Mouse (Mus musculus): Measurements from ENCODE around the gene Syt6. TPM values are rescaled to one million over a fixed set of nuclear protein-coding genes. Genes with fewer than 3 reads are reported as not detected.

Gene Syt6
- polyA plus RNA-seq, 1 experiment from 2014 or later = 23.5 TPM

DNA sequence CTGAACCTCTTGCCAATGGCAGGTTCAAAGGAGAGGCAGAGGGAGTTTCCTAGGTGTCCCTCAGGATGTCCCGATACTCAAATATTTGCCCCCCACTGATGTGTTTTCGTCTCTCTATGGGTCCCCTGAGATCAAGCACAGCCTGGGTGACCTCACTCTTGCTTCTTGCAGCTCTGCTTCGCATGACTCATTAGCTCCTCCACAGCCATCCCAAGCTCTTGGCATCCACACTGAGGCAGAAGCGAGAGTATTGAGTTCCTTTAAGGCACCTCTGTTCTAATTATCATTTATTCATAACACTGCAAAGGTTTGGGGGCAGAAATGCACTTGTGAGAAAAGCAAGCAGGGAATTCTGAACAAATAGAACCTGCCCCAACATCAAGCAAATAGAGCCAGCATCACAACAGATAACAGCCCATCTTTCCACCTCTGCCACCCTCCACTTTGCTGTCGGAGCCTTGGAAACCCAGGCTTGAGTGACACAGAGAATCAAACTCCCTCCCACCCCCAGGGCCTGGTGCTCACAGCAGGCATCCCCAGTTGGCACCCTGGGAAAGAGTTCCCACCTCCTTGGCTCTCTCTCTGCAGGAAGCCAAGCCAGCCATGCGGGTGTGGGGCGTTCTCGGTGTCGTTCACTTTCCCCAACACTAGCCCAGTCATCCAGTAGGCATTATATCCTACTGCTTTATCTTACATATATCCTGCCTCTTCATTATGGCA lies 37.8 kb downstream of the Syt6 start:
- Histone ChIP-seq H3K9ac (replicated peaks; ENCODE audit: low read depth, low read length) (no peak overlapping the region), H3K9me3 (ENCODE audit: control insufficient read depth, low read length) (no peaks in the 10 kb centered on the region), H3K27me3 (replicated peaks; ENCODE audit: control insufficient read depth, insufficient read depth, low read length) (no peaks in the 10 kb centered on the region), H3K4me3 (replicated peaks; ENCODE audit: low read length) (no peak overlapping the region), H3K36me3 (ENCODE audit: control insufficient read depth, insufficient read depth) (no peaks in the 10 kb centered on the region), H3K4me2 (ENCODE audit: low read length) (no peak overlapping the region), H3K4me1 (replicated peaks; ENCODE audit: control insufficient read depth, insufficient read depth, low read length) (0 out of 2 replicates have a peak, but pooled peaks cover 3% of the 10 kb centered on the region), H3K27ac (ENCODE audit: low read length) (no peak overlapping the region)
- no peak for ATAC-seq
- 73% methylated on average over 9 of the region's 9 CpGs for WGBS

DNA sequence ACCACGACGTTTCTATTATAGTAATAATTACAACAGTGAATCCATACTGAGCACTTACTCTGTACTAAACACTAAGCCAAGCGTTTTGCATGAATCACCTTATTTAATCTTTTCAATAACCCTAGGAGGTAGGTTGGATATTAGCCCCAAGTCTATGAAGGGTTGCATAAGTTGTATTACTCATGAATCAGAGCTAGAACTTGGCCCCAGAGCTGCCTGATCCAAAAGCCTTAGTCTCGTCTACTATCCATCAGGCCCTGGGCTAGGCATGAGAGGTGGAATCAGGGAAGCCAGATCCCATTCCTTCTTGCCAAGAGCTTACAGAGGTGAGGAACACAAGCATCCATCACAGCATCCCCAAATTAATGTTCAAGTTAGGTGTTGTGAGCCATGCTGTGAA lies 40.6 kb downstream of the Syt6 start:
- 69% methylated on average over 4 of the region's 4 CpGs for WGBS
- no peaks in the 10 kb centered on the region for H3K27me3 ChIP-seq (replicated peaks; ENCODE audit: control insufficient read depth, insufficient read depth, low read length)

DNA sequence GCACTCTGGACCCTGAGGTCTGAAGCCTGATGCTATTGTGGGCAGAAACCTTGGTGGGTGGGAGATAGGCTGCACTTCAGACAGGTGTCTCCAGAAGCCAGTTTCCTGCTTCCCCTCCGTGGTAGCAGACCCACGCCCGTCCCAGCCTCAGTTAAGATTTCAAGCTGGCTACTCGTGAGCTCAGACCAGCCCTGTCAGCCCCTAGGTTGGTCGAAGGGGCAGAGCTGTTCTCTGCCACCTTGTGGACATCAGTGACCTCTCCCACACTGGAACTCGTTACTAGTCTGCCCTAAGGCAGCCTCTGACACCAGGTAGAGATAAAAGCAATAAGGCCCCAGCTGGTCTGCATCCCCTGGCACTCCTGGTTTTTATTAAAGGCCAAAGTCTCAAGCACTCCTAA lies 42.0 kb downstream of the Syt6 start:
- no peak overlapping the region for H3K27ac ChIP-seq (ENCODE audit: low read length)
- H3K4me2 ChIP-seq (ENCODE audit: low read length) = no peak overlapping the region
- no peaks in the 10 kb centered on the region for H3K9me3 ChIP-seq (ENCODE audit: control insufficient read depth, low read length)
- no peaks in the 10 kb centered on the region for H3K36me3 ChIP-seq (ENCODE audit: control insufficient read depth, insufficient read depth)
- H3K4me3 ChIP-seq (replicated peaks; ENCODE audit: low read length) = no peak overlapping the region
- no peaks in the 10 kb centered on the region for H3K27me3 ChIP-seq (replicated peaks; ENCODE audit: control insufficient read depth, insufficient read depth, low read length)
- 41% methylated on average over 6 of the region's 6 CpGs for WGBS
- 0 out of 2 replicates have a peak, but pooled peaks cover 3% of the 10 kb centered on the region for H3K4me1 ChIP-seq (replicated peaks; ENCODE audit: control insufficient read depth, insufficient read depth, low read length)
- H3K9ac ChIP-seq (replicated peaks; ENCODE audit: low read depth, low read length) = no peak overlapping the region
- no peak for ATAC-seq

More for the DNA sequence above, 40.6 kb downstream of the Syt6 start:
- Histone ChIP-seq H3K4me2 (ENCODE audit: low read length) (no peak overlapping the region), H3K36me3 (ENCODE audit: control insufficient read depth, insufficient read depth) (no peaks in the 10 kb centered on the region), H3K4me3 (replicated peaks; ENCODE audit: low read length) (no peak overlapping the region), H3K27ac (ENCODE audit: low read length) (no peak overlapping the region), H3K9me3 (ENCODE audit: control insufficient read depth, low read length) (no peaks in the 10 kb centered on the region), H3K9ac (replicated peaks; ENCODE audit: low read depth, low read length) (no peak overlapping the region), H3K4me1 (replicated peaks; ENCODE audit: control insufficient read depth, insufficient read depth, low read length) (0 out of 2 replicates have a peak, but pooled peaks cover 3% of the 10 kb centered on the region)
- ATAC-seq = no peak

DNA sequence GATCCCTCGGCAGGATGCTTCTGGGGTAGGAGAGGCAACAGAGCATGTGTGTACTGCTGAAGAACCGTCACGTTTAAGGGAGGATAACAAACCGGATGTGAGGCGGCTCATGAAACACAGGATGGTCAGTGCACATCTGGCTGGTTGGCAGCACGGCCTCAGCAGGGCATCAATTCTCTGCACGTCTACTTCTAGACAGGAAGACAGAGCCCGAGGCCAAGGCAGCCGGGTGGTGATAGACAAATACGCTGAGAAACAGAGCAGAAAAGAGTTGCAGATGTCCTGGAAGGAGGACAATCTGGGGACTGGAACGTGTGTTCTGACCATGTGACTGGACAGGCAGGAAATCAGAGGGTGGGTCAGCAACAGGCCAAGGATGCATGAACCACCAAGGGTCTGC lies 45.1 kb downstream of the Syt6 start:
- Histone ChIP-seq H3K4me1 (replicated peaks; ENCODE audit: control insufficient read depth, insufficient read depth, low read length) (peaks cover 11% of the 10 kb centered on the region), H3K9ac (replicated peaks; ENCODE audit: low read depth, low read length) (no peak overlapping the region), H3K9me3 (ENCODE audit: control insufficient read depth, low read length) (no peaks in the 10 kb centered on the region), H3K27me3 (replicated peaks; ENCODE audit: control insufficient read depth, insufficient read depth, low read length) (no peaks in the 10 kb centered on the region), H3K36me3 (ENCODE audit: control insufficient read depth, insufficient read depth) (no peaks in the 10 kb centered on the region), H3K27ac (ENCODE audit: low read length) (no peak overlapping the region), H3K4me3 (replicated peaks; ENCODE audit: low read length) (no peak overlapping the region), H3K4me2 (ENCODE audit: low read length) (no peak overlapping the region)
- 83% methylated on average over 11 of the region's 11 CpGs for WGBS
- ATAC-seq = no peak

DNA sequence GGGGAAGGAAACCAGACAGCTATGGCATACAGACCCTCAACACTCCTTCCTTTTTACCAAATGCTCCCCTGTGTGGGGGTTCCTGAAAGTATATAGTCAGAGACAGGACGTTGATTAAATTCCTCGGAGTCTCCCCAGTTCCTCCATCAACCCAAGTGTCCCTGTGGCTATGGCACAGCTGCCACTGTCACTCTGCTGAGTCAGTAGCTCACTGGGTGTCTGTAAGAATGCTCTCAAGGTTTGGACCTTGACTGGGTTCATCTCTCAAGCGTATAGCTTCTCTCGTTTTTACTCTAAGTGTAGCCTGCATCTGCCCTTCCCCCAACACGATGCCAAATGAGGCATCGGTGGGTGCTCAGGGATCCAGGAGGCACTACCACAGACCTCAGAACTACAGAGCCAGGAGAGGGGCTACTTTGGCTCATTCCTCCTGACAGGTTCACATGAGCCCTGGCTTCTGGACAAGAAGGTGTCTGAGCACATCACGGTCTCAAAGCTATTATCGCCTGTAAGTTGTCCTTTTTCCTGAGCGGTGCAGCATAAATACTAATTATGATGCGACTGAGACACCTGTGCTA lies 49.0 kb downstream of the Syt6 start:
- Histone ChIP-seq H3K4me1 (replicated peaks; ENCODE audit: control insufficient read depth, insufficient read depth, low read length) (peaks cover 11% of the 10 kb centered on the region), H3K27ac (ENCODE audit: low read length) (no peak overlapping the region), H3K9me3 (ENCODE audit: control insufficient read depth, low read length) (no peaks in the 10 kb centered on the region), H3K36me3 (ENCODE audit: control insufficient read depth, insufficient read depth) (no peaks in the 10 kb centered on the region), H3K27me3 (replicated peaks; ENCODE audit: control insufficient read depth, insufficient read depth, low read length) (no peaks in the 10 kb centered on the region), H3K4me2 (ENCODE audit: low read length) (no peak overlapping the region), H3K4me3 (replicated peaks; ENCODE audit: low read length) (no peak overlapping the region), H3K9ac (replicated peaks; ENCODE audit: low read depth, low read length) (no peak overlapping the region)
- WGBS = 79% methylated on average over 10 of the region's 10 CpGs
- ATAC-seq = no peak

DNA sequence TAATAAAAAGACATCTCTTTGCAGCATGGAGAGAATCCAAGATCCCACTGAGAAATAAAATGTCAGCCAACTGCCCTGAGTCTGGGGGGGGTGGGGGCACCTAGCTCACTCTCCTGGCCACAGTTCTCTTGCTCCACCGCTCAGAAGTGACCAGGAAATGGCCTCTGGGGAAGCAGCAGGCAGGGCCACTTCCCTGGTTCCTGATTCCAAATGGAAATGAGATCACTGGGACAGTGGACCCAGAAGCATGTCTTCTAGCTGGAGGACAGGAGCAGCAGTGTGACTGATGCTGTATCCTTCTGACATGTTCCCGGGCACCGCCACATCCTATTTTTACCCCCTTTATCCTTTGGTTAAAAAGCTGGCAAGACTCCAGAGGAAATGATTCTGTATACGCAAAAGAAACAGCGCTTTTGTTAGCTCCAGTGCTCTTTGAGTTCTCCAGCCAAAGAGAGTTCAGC lies 49.6 kb downstream of the Syt6 start:
- peak; percentile 38; the same call in 1 of the 2 replicates for ATAC-seq
- no peak overlapping the region for H3K27ac ChIP-seq (ENCODE audit: low read length)
- no peaks in the 10 kb centered on the region for H3K9me3 ChIP-seq (ENCODE audit: control insufficient read depth, low read length)
- H3K27me3 ChIP-seq (replicated peaks; ENCODE audit: control insufficient read depth, insufficient read depth, low read length) = no peaks in the 10 kb centered on the region
- H3K36me3 ChIP-seq (ENCODE audit: control insufficient read depth, insufficient read depth) = no peaks in the 10 kb centered on the region
- no peak overlapping the region for H3K4me2 ChIP-seq (ENCODE audit: low read length)
- 20% methylated on average over 5 of the region's 5 CpGs for WGBS
- H3K9ac ChIP-seq (replicated peaks; ENCODE audit: low read depth, low read length) = no peak overlapping the region
- peaks cover 11% of the 10 kb centered on the region for H3K4me1 ChIP-seq (replicated peaks; ENCODE audit: control insufficient read depth, insufficient read depth, low read length)
- no peak overlapping the region for H3K4me3 ChIP-seq (replicated peaks; ENCODE audit: low read length)

DNA sequence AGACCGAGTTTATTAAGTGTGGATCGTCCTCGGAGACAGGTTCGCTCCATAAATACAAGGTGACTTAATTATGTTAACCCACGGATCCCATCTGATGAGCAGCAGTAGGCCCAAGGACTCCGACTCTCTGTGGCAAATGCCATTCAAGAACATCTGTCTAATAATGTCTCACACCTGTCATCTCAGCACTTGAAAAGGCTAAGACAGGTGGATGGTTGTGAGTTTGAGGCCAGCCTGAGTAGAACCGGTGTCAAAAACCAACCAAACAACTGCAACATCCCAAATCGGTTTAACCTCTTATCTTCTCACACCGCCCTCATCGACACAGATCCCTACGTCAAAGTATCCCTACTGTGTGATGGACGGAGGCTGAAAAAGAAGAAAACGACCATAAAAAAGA lies 50.1 kb downstream of the Syt6 start:
- H3K27me3 ChIP-seq (replicated peaks; ENCODE audit: control insufficient read depth, insufficient read depth, low read length) = no peaks in the 10 kb centered on the region
- no peak overlapping the region for H3K27ac ChIP-seq (ENCODE audit: low read length)
- H3K9ac ChIP-seq (replicated peaks; ENCODE audit: low read depth, low read length) = no peak overlapping the region
- no peak for ATAC-seq
- H3K4me2 ChIP-seq (ENCODE audit: low read length) = no peak overlapping the region
- H3K4me1 ChIP-seq (replicated peaks; ENCODE audit: control insufficient read depth, insufficient read depth, low read length) = peaks cover 11% of the 10 kb centered on the region
- no peaks in the 10 kb centered on the region for H3K36me3 ChIP-seq (ENCODE audit: control insufficient read depth, insufficient read depth)
- 75% methylated on average over 13 of the region's 13 CpGs for WGBS
- no peak overlapping the region for H3K4me3 ChIP-seq (replicated peaks; ENCODE audit: low read length)
- H3K9me3 ChIP-seq (ENCODE audit: control insufficient read depth, low read length) = no peaks in the 10 kb centered on the region

DNA sequence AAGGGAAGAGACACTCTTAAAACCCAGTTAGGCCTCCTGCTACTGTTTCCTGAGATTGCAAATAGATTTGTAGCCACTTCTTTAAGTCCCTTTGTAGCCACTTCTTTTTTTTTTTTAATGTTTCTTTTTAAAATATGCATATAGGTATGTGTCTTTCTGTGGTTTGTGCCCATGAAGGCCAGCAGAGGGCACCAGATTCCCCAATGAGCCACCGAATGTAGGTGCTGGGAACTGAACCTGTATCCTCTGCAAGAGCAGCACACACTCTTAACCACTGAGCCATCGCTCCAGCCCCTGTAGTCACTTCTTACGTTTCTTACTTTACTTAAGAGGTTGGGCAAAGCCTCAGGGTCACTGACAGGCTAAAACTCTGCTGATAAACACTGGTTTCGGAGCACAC lies 51.5 kb downstream of the Syt6 start:
- Histone ChIP-seq H3K4me1 (replicated peaks; ENCODE audit: control insufficient read depth, insufficient read depth, low read length) (peaks cover 11% of the 10 kb centered on the region), H3K4me2 (ENCODE audit: low read length) (no peak overlapping the region), H3K9me3 (ENCODE audit: control insufficient read depth, low read length) (no peaks in the 10 kb centered on the region), H3K36me3 (ENCODE audit: control insufficient read depth, insufficient read depth) (no peaks in the 10 kb centered on the region), H3K9ac (replicated peaks; ENCODE audit: low read depth, low read length) (no peak overlapping the region), H3K4me3 (replicated peaks; ENCODE audit: low read length) (no peak overlapping the region), H3K27ac (ENCODE audit: low read length) (no peak overlapping the region), H3K27me3 (replicated peaks; ENCODE audit: control insufficient read depth, insufficient read depth, low read length) (no peaks in the 10 kb centered on the region)
- WGBS = 96% methylated on average over 4 of the region's 4 CpGs
- ATAC-seq = no peak

DNA sequence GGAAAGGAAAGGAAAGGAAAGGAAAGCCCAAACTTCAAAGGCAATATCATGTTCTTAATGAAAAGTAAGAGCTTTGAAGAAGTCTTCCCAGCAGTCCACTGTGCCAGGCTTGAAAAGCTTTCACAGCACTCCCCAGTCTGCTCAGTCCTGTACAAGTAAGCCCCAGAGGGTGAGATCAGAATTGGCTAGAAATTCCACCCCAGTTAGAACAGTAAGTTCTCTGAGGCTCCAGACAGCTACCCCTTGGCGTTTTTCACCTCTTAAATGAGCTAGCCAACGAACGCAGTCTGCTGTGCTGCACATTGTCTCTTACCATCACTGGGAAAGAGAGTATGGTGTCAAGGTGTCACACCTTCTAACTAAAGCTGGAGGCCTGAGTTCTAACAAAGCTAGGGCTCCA lies 52.6 kb downstream of the Syt6 start:
- peaks cover 11% of the 10 kb centered on the region for H3K4me1 ChIP-seq (replicated peaks; ENCODE audit: control insufficient read depth, insufficient read depth, low read length)
- H3K4me2 ChIP-seq (ENCODE audit: low read length) = no peak overlapping the region
- no peaks in the 10 kb centered on the region for H3K36me3 ChIP-seq (ENCODE audit: control insufficient read depth, insufficient read depth)
- H3K9me3 ChIP-seq (ENCODE audit: control insufficient read depth, low read length) = no peaks in the 10 kb centered on the region
- H3K27ac ChIP-seq (ENCODE audit: low read length) = no peak overlapping the region
- H3K27me3 ChIP-seq (replicated peaks; ENCODE audit: control insufficient read depth, insufficient read depth, low read length) = no peaks in the 10 kb centered on the region
- no peak for ATAC-seq
- no peak overlapping the region for H3K9ac ChIP-seq (replicated peaks; ENCODE audit: low read depth, low read length)
- H3K4me3 ChIP-seq (replicated peaks; ENCODE audit: low read length) = no peak overlapping the region
- 87% methylated on average over 3 of the region's 3 CpGs for WGBS

Measured in forebrain, embryonic 16.5 days (tissue).